ENCODE assay signal across 21 mouse cellular contexts in the genomic region with DNA sequence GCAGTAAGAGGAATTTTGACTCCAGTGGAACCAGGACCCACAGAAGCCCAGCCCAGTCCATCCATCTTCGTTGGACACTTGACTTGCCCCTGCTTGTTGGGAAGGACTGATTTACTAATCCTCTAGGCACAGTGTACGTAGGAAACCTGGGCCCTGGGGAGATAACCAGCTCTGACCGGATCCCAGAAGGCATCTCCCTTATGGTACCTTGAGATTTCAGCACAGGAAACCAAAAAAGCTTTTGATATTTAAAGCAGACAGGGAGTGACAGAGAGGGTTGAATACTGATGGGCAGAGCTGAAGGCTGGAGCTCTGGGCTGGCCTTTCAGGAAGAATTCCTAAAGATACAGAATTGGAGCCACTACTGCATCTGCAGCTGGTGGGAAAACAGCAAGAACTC. TPM values are rescaled to one million over a fixed set of nuclear protein-coding genes. Genes with fewer than 3 reads are reported as not detected.
DNase-seq lines count a peak whose midpoint lies in the region; ATAC-seq lines count a peak whose summit lies in the region.
"Had no signal": no experiment of that assay in that cellular context is flagged by ENCODE, and none has a peak within 500 bp of the region (broad histone marks: within the 10 kb centered on the region; RNA-seq: fewer than 3 reads in every experiment).

No protein-coding gene starts in this region.

- H3K27ac ChIP-seq in midbrain, embryonic 13.5 days = peak overlapping the region; percentile 35; the same call in 1 of the 2 replicates
- H3K27ac ChIP-seq in midbrain, embryonic 10.5 days (replicated peaks) = no peak overlapping the region
- peak overlapping the region; percentile 66 for H3K27ac ChIP-seq in forebrain, embryonic 15.5 days (replicated peaks)
- H3K27ac ChIP-seq: embryonic facial prominence, embryonic 12.5 days; heart, embryonic 13.5 days; hindbrain, embryonic 15.5 days had no signal

- ATAC-seq in midbrain, embryonic 13.5 days = no peak
- ATAC-seq in forebrain, embryonic 15.5 days (replicated peaks) = no peak; the same call in 1 of the 2 replicates
- ATAC-seq: CD4-positive, CD25-positive, alpha-beta regulatory T cell, adult 4 months; intestine, embryonic 16.5 days had no signal

- peaks cover 5% of the 10 kb centered on the region; the same call in 1 of the 2 replicates for H3K4me1 ChIP-seq in midbrain, embryonic 13.5 days (replicated peaks)
- no peaks in the 10 kb centered on the region for H3K4me1 ChIP-seq in midbrain, embryonic 10.5 days
- peaks cover 17% of the 10 kb centered on the region for H3K4me1 ChIP-seq in forebrain, embryonic 15.5 days
- H3K4me1 ChIP-seq: embryonic facial prominence, embryonic 12.5 days; hindbrain, embryonic 15.5 days had no signal

- H3K4me3 ChIP-seq in midbrain, embryonic 13.5 days (replicated peaks) = no peak overlapping the region
- H3K4me3 ChIP-seq in midbrain, embryonic 10.5 days = no peak overlapping the region
- no peak overlapping the region for H3K4me3 ChIP-seq in forebrain, embryonic 15.5 days
- H3K4me3 ChIP-seq: embryonic facial prominence, embryonic 12.5 days; heart, embryonic 13.5 days; hindbrain, embryonic 15.5 days had no signal

- H3K36me3 ChIP-seq in midbrain, embryonic 13.5 days = no peaks in the 10 kb centered on the region
- H3K36me3 ChIP-seq in midbrain, embryonic 10.5 days = no peaks in the 10 kb centered on the region
- no peaks in the 10 kb centered on the region for H3K36me3 ChIP-seq in forebrain, embryonic 15.5 days
- H3K36me3 ChIP-seq: embryonic facial prominence, embryonic 12.5 days; G1E; heart, embryonic 13.5 days; hindbrain, embryonic 15.5 days had no signal

- H3K9me3 ChIP-seq in midbrain, embryonic 13.5 days = no peaks in the 10 kb centered on the region
- no peaks in the 10 kb centered on the region for H3K9me3 ChIP-seq in midbrain, embryonic 10.5 days (replicated peaks)
- H3K9me3 ChIP-seq in forebrain, embryonic 15.5 days = no peaks in the 10 kb centered on the region
- H3K9me3 ChIP-seq: embryonic facial prominence, embryonic 12.5 days; G1E; heart, embryonic 13.5 days; hindbrain, embryonic 15.5 days had no signal

- DNase-seq in embryo, embryonic 10 days (ENCODE audit: low spot score) = peak; percentile 3
- DNase-seq in embryo, embryonic 11 days = no peak
- no peak for DNase-seq in midbrain, embryonic 10.5 days (ENCODE audit: low spot score)
- DNase-seq in ES-CJ7 (ENCODE audit: low read depth, low spot score) (peak; percentile 75), MN1 (ENCODE audit: low spot score) (no peak)
- DNase-seq in ovary, postnatal 14 days (ENCODE audit: low spot score) = no peak
- DNase-seq: adrenal gland, adult 2 months; adrenal gland, postnatal 36 days; B cell, adult 2 months; cerebellum, adult 2 months; gastrocnemius, postnatal 36 days; heart, adult 11 months; heart, postnatal 36 days had no signal

- 63% methylated on average over 3 of the region's 3 CpGs for WGBS in midbrain, embryonic 13.5 days
- 71% methylated on average over 3 of the region's 3 CpGs for WGBS in midbrain, embryonic 10.5 days
- WGBS in forebrain, embryonic 15.5 days = 63% methylated on average over 3 of the region's 3 CpGs

- H3K27me3 ChIP-seq in midbrain, embryonic 13.5 days = no peaks in the 10 kb centered on the region
- H3K27me3 ChIP-seq in midbrain, embryonic 10.5 days (ENCODE audit: low read depth, poor library complexity, severe bottlenecking) = 0 out of 2 replicates have a peak, but pooled peaks cover 3% of the 10 kb centered on the region
- H3K27me3 ChIP-seq in forebrain, embryonic 15.5 days = no peaks in the 10 kb centered on the region
- H3K27me3 ChIP-seq: embryonic facial prominence, embryonic 12.5 days; heart, embryonic 13.5 days; hindbrain, embryonic 15.5 days had no signal

- H3K4me2 ChIP-seq in midbrain, embryonic 13.5 days (replicated peaks) = no peak overlapping the region
- H3K4me2 ChIP-seq in forebrain, embryonic 15.5 days (replicated peaks) = no peak overlapping the region
- H3K4me2 ChIP-seq: embryonic facial prominence, embryonic 12.5 days; heart, embryonic 13.5 days; hindbrain, embryonic 15.5 days had no signal

- H3K9ac ChIP-seq in midbrain, embryonic 13.5 days (replicated peaks) = no peak overlapping the region
- no peak overlapping the region for H3K9ac ChIP-seq in forebrain, embryonic 15.5 days (replicated peaks)
- H3K9ac ChIP-seq: embryonic facial prominence, embryonic 12.5 days; heart, embryonic 13.5 days; hindbrain, embryonic 15.5 days had no signal

RNA-seq across cellular contexts. Expression of gene Scube2, which starts 10.1 kb away (rescaled TPM):
- 1.5 and 1.7 TPM in 2 replicates for polyA plus RNA-seq in midbrain, embryonic 13.5 days (2015; fragmentation: Nextera tagmentation; extraction: Ambion mirVana)
- polyA plus RNA-seq in midbrain, embryonic 10.5 days (2016; fragmentation: Nextera tagmentation; extraction: Ambion mirVana) = 3.8 and 6.7 TPM in 2 replicates
- 0.79 and 0.92 TPM in 2 replicates for polyA plus RNA-seq in forebrain, embryonic 15.5 days (2015; fragmentation: Nextera tagmentation; extraction: Ambion mirVana)
- polyA plus RNA-seq: CD4-positive, CD25-positive, alpha-beta regulatory T cell, adult 4 months had no signal

Comparison
In these comparisons a context has a peak if more than half of its experiments do, and no peak if none do; other contexts are left out.
1. DNase-seq: peak in embryo, embryonic 10 days (single experiment) and ES-CJ7 (single experiment); none in embryo, embryonic 11 days (single experiment), midbrain, embryonic 10.5 days (single experiment), ovary, postnatal 14 days (single experiment) and MN1 (single experiment).